Mouse (Mus musculus): ENCODE data around the gene Gm2431. TPM values are rescaled to one million over a fixed set of nuclear protein-coding genes. Genes with fewer than 3 reads are reported as not detected.
A peak's percentile ranks its signal among the peaks of the same experiment; 100 is the strongest.
"Not testable (repeated sequence)": the region's sequence is repeated elsewhere in the genome, so short reads cannot be mapped to it uniquely, and the experiment has no call there.

Gm2431 gene
- polyA plus RNA-seq, 1 experiment from 2014 or later: not detected

DNA sequence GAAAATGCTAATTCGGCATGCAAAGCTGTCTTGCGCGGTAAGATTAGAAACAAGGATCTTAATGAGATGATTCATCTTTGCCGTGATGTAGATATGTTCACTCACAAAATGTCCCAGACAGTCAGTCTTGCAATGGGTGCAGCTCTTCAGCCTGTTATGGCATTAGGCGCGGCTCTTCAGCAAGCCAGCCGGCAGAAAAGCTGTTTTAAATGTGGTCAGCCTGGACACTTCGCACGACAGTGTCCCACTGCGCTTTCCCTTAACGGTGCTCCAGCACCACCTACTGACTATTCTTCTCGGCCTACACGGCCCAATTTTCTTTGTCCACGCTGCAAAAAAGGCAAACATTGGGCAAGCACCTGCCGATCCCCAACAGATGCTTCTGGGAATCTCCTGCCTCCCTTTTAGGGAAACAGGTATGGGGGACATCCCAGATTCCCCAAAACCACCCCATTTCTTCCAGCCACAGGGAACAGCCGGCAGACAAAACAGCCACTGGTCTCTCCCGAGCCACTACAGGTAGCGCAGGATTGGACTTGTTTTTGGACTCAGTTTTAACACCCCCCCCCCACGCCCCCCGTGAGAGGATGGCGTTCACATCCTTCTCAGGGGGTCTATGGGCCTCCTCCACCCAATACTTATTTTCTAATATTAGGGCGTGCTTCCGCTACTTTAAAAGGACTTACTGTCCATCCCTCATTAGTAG, 27.1 kb upstream of the Gm2431 start:
- H3K36me3 ChIP-seq (ENCODE audit: control insufficient read depth, insufficient read depth, low read length): no peaks in the 10 kb centered on the region

DNA sequence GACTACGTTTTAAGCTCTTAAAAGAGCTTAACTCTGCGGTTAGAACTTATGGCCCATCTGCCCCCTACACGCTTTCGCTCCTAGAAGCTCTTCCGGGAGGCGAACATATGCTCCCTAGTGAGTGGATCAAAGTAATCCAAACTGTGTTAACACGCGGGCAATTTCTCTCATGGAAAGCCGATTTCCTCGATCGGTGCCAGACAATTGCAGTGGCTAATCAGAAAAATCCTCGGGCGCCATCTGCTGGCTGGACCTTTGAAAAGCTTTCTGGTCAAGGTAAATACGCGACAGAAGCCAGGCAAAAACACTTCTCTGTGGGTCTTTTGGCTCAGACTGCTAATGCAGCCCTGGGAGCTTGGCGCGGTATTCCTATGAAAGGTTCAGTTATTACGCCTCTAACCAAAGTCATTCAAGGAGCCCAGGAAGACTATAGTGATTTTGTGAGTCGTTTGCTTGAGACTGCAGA, 26.5 kb upstream of the Gm2431 start:
- H3K27me3 ChIP-seq (ENCODE audit: control insufficient read depth, insufficient read depth, low read length): no peaks in the 10 kb centered on the region
- whole genome bisulfite sequencing: under 1% methylated on average over 19 of the region's 19 CpGs
- H3K9me3 ChIP-seq (ENCODE audit: control insufficient read depth, low read length): no peaks in the 10 kb centered on the region
- H3K27ac ChIP-seq (replicated peaks; ENCODE audit: low read depth, low read length): peak overlapping the region; percentile 51; the same call in 1 of the 2 replicates
- DNase-seq (ENCODE audit: low spot score): peak; percentile 99
- H3K4me3 ChIP-seq (ENCODE audit: low read depth, low read length): peak overlapping the region; percentile 53
- H3K4me1 ChIP-seq (ENCODE audit: control insufficient read depth, insufficient read depth, low read length): 0 out of 2 replicates have a peak, but pooled peaks cover 3% of the 10 kb centered on the region
- peak overlapping the region; percentile 65 for H3K9ac ChIP-seq (ENCODE audit: low read length)
- peak overlapping the region; percentile 81 for H3K4me2 ChIP-seq (ENCODE audit: low read depth, severe bottlenecking)
- no peaks in the 10 kb centered on the region for H3K36me3 ChIP-seq (ENCODE audit: control insufficient read depth, insufficient read depth, low read length)
- ATAC-seq (ENCODE audit: insufficient number of reproducible peaks, low FRiP score, low TSS enrichment, low read depth): peak; percentile 58; the same call in 1 of the 2 replicates

More for the DNA sequence above, 27.1 kb upstream of the Gm2431 start:
- 0 out of 2 replicates have a peak, but pooled peaks cover 3% of the 10 kb centered on the region for H3K4me1 ChIP-seq (ENCODE audit: control insufficient read depth, insufficient read depth, low read length)
- 10% methylated on average over 23 of the region's 23 CpGs for WGBS
- peak; percentile 55; the same call in 1 of the 2 replicates for ATAC-seq (ENCODE audit: insufficient number of reproducible peaks, low FRiP score, low TSS enrichment, low read depth)
- no peak overlapping the region for H3K27ac ChIP-seq (replicated peaks; ENCODE audit: low read depth, low read length)
- DNase-seq (ENCODE audit: low spot score): peak; percentile 70
- H3K9me3 ChIP-seq (ENCODE audit: control insufficient read depth, low read length): no peaks in the 10 kb centered on the region
- H3K9ac ChIP-seq (ENCODE audit: low read length): no peak overlapping the region
- H3K4me3 ChIP-seq (ENCODE audit: low read depth, low read length): peak overlapping the region; percentile 18
- H3K4me2 ChIP-seq (ENCODE audit: low read depth, severe bottlenecking): peak overlapping the region; percentile 81
- H3K27me3 ChIP-seq (ENCODE audit: control insufficient read depth, insufficient read depth, low read length): no peaks in the 10 kb centered on the region

DNA sequence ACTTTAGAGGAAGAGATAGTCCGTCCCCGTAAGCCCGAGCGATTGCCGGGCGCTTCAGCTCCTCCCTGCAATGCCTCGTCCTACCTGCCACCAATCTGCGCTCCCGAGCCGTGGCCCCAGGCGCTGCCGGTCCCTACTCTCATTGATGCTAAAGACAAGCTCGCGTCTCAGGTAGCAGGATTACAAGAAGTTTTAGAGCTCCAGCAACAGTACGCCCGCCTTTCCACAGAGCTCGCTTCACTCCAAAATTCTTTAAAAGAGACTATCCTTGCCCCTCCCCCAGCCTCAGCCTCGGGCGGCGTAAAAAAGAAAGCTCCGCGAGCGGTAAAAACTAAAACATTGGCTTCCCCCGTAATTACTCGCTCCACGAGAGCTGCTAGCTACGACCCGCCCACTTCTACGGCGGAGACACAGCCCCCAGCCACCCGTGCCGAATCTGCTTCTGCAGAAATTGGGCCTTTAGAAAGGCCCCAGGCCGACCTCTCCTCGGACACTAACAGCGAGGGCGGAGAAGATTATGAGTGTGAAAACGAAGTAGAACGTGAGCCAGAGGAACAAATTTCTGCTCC, 26.0 kb upstream of the Gm2431 start:
- peak overlapping the region; percentile 81 for H3K4me2 ChIP-seq (ENCODE audit: low read depth, severe bottlenecking)
- H3K27ac ChIP-seq (replicated peaks; ENCODE audit: low read depth, low read length): peak overlapping the region; percentile 51
- no peaks in the 10 kb centered on the region for H3K36me3 ChIP-seq (ENCODE audit: control insufficient read depth, insufficient read depth, low read length)
- peak overlapping the region; percentile 53 for H3K4me3 ChIP-seq (ENCODE audit: low read depth, low read length)
- H3K9me3 ChIP-seq (ENCODE audit: control insufficient read depth, low read length): no peaks in the 10 kb centered on the region
- ATAC-seq (ENCODE audit: insufficient number of reproducible peaks, low FRiP score, low TSS enrichment, low read depth) (peak; percentile 87), DNase-seq (ENCODE audit: low spot score) (peak; percentile 83)
- 0% methylated on average over 38 of the region's 38 CpGs for WGBS
- peak overlapping the region; percentile 65 for H3K9ac ChIP-seq (ENCODE audit: low read length)
- H3K27me3 ChIP-seq (ENCODE audit: control insufficient read depth, insufficient read depth, low read length): no peaks in the 10 kb centered on the region
- 0 out of 2 replicates have a peak, but pooled peaks cover 3% of the 10 kb centered on the region for H3K4me1 ChIP-seq (ENCODE audit: control insufficient read depth, insufficient read depth, low read length)

DNA sequence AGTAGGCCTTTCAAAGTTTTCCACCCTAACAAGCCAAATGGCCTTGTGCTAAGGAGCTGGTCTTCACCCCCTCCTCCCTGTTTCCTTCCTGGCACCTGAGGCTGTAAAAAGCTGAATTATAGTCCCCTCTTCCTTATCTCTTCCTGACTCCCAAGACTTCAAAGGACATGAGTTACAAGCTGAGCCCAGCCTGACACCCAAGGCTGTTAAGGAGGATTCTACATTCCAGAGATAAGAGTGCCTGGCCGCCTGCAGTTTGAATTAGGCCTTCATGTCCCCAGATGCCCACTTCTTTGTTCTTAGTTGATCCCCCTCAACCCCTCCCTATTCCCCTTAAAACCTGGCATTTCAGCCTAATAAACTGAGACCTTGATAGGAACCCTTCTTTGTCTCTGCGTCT, 24.7 kb upstream of the Gm2431 start:
- not testable (repeated sequence) for DNase-seq (ENCODE audit: low spot score); H3K27ac ChIP-seq (replicated peaks; ENCODE audit: low read depth, low read length); H3K4me2 ChIP-seq (ENCODE audit: low read depth, severe bottlenecking)

DNA sequence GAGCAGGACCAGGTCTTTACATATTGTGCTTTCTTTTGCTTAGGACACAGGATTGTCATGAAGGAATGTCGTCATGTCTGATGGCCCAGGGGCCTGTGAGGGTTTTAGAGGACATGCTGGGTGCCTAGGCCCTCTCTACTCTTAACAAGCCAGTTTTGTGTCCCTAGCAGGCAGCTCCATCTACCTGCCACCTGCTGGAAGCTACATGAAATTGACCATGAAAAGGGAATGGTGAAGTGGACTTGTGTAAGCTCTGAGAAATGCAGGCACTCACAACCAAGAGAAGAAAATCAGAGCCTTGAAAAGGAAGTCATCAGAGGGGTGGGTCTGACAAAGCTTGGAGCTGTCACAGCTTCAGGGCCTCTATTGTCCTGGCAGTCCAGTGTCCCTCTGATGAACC, 21.1 kb upstream of the Gm2431 start:
- not testable (repeated sequence) for H3K27me3 ChIP-seq (ENCODE audit: control insufficient read depth, insufficient read depth, low read length); H3K4me2 ChIP-seq (ENCODE audit: low read depth, severe bottlenecking); H3K36me3 ChIP-seq (ENCODE audit: control insufficient read depth, insufficient read depth, low read length); H3K4me3 ChIP-seq (ENCODE audit: low read depth, low read length); H3K27ac ChIP-seq (replicated peaks; ENCODE audit: low read depth, low read length); DNase-seq (ENCODE audit: low spot score); H3K9me3 ChIP-seq (ENCODE audit: control insufficient read depth, low read length); H3K9ac ChIP-seq (ENCODE audit: low read length); H3K4me1 ChIP-seq (ENCODE audit: control insufficient read depth, insufficient read depth, low read length); ATAC-seq (ENCODE audit: insufficient number of reproducible peaks, low FRiP score, low TSS enrichment, low read depth)
- WGBS: 75% methylated on average over 1 of the region's 1 CpGs

More for the DNA sequence above, 24.7 kb upstream of the Gm2431 start:
- not testable (repeated sequence) for H3K9me3 ChIP-seq (ENCODE audit: control insufficient read depth, low read length); ATAC-seq (ENCODE audit: insufficient number of reproducible peaks, low FRiP score, low TSS enrichment, low read depth); H3K9ac ChIP-seq (ENCODE audit: low read length); H3K36me3 ChIP-seq (ENCODE audit: control insufficient read depth, insufficient read depth, low read length); H3K4me3 ChIP-seq (ENCODE audit: low read depth, low read length); H3K27me3 ChIP-seq (ENCODE audit: control insufficient read depth, insufficient read depth, low read length); H3K4me1 ChIP-seq (ENCODE audit: control insufficient read depth, insufficient read depth, low read length)
- 9% methylated on average over 2 of the region's 2 CpGs for WGBS

DNA sequence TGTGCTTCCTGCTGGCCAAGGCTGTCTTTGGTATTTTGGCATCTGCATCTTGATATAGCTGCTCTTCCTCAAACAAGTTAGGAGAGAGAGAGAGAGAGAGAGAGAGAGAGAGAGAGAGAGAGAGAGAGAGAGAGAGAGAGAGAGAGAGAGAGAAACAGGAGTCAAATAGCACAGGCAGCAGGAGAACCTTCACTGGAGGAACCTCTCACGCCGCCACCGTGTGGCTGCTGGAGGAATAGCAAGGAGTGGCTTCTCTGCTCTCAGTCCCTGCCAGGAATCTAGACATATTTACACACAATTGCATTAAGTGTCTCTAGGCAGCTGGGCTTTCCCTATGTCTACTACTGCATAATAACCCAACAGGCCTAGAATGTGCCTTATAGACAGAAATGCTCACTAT, 20.0 kb upstream of the Gm2431 start:
- not testable (repeated sequence) for ATAC-seq (ENCODE audit: insufficient number of reproducible peaks, low FRiP score, low TSS enrichment, low read depth); H3K9ac ChIP-seq (ENCODE audit: low read length); H3K36me3 ChIP-seq (ENCODE audit: control insufficient read depth, insufficient read depth, low read length); H3K9me3 ChIP-seq (ENCODE audit: control insufficient read depth, low read length); H3K4me3 ChIP-seq (ENCODE audit: low read depth, low read length); H3K4me1 ChIP-seq (ENCODE audit: control insufficient read depth, insufficient read depth, low read length); H3K27ac ChIP-seq (replicated peaks; ENCODE audit: low read depth, low read length); H3K27me3 ChIP-seq (ENCODE audit: control insufficient read depth, insufficient read depth, low read length); H3K4me2 ChIP-seq (ENCODE audit: low read depth, severe bottlenecking)
- peak; percentile 76 for DNase-seq (ENCODE audit: low spot score)
- 0% methylated on average over 3 of the region's 3 CpGs for whole genome bisulfite sequencing

DNA sequence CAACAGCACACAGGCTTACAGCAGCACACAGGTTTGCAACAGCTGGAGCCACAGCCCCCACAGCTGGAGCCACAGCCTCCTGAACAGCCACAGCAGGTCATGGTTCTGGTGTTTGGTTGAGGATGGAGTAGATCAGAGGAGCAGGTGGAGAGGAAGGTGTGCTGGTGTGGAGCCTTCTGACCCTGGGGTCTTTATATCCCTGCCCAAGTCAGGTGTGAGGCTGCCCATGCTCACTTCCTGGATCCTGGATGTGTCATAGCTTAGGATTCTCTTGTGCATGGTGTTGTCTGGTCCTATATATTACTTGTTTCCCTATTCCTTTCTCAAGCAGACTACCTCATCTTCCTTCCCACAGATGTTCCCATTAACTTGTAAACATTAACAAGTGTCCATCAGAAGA, 16.1 kb upstream of the Gm2431 start, which contains the start of gene Gm4559:
Gene Gm4559 (minus strand): TSS at position 101 of the 400 bp plus-strand sequence.
- H3K27ac ChIP-seq (replicated peaks; ENCODE audit: low read depth, low read length); H3K4me3 ChIP-seq (ENCODE audit: low read depth, low read length); H3K27me3 ChIP-seq (ENCODE audit: control insufficient read depth, insufficient read depth, low read length); H3K9ac ChIP-seq (ENCODE audit: low read length); H3K36me3 ChIP-seq (ENCODE audit: control insufficient read depth, insufficient read depth, low read length); H3K4me2 ChIP-seq (ENCODE audit: low read depth, severe bottlenecking); ATAC-seq (ENCODE audit: insufficient number of reproducible peaks, low FRiP score, low TSS enrichment, low read depth); H3K4me1 ChIP-seq (ENCODE audit: control insufficient read depth, insufficient read depth, low read length); DNase-seq (ENCODE audit: low spot score); H3K9me3 ChIP-seq (ENCODE audit: control insufficient read depth, low read length): not testable (repeated sequence)

DNA sequence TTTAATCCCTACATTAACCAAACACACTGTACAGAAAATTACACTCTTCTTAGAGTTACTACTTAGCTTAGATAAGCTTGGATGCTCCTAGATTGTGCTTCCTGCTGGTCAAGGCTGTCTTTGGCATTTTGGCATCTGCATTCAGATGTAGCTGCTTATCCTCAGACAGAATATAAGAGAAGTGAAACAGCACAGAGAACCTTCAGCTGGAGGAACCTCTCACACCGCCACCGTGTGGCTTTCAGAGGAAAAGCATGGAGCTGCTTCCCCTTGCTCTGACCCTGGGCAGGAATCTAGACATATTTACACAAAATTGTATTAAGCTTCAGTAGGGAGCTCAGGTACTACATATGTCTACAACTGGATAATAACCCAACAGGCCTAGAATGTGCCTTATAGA, 2.6 kb downstream of the Gm2431 start:
- DNase-seq (ENCODE audit: low spot score) (peak; percentile 48), ATAC-seq (ENCODE audit: insufficient number of reproducible peaks, low FRiP score, low TSS enrichment, low read depth) (no peak)
- H3K36me3 ChIP-seq (ENCODE audit: control insufficient read depth, insufficient read depth, low read length): no peaks in the 10 kb centered on the region
- H3K27ac ChIP-seq (replicated peaks; ENCODE audit: low read depth, low read length): no peak overlapping the region
- H3K4me1 ChIP-seq (ENCODE audit: control insufficient read depth, insufficient read depth, low read length): no peaks in the 10 kb centered on the region
- no peaks in the 10 kb centered on the region for H3K27me3 ChIP-seq (ENCODE audit: control insufficient read depth, insufficient read depth, low read length)
- H3K4me2 ChIP-seq (ENCODE audit: low read depth, severe bottlenecking): no peak overlapping the region
- H3K9ac ChIP-seq (ENCODE audit: low read length): no peak overlapping the region
- WGBS: 0% methylated on average over 2 of the region's 2 CpGs
- no peaks in the 10 kb centered on the region for H3K9me3 ChIP-seq (ENCODE audit: control insufficient read depth, low read length)
- no peak overlapping the region for H3K4me3 ChIP-seq (ENCODE audit: low read depth, low read length)
